Mouse (Mus musculus) hindbrain, embryonic 12.5 days (tissue): ENCODE measurements around the gene Ube2q1. TPM values are rescaled to one million over a fixed set of nuclear protein-coding genes. Genes with fewer than 3 reads are reported as not detected.

Experiments
- ATAC-seq: fragments of 200-750 bp; cut with Nextera tagmentation; 2 replicates; pipeline ENCODE4 v1.8.0; 2017; ENCODE audit warnings: moderate TSS enrichment; ENCODE audit not compliant: low FRiP score
- H3K27ac ChIP-seq: fragments of 300-500 bp; sonication (generic); 2 replicates; pipeline ENCODE4 v1.5.1; 2016; ENCODE audit warnings: mild to moderate bottlenecking
- H3K27me3 ChIP-seq: fragments of 300-500 bp; sonication (generic); 2 replicates; pipeline ENCODE4 v1.6.1; 2016; ENCODE audit warnings: mild to moderate bottlenecking
- H3K36me3 ChIP-seq: fragments of 300-500 bp; sonication (generic); 2 replicates; pipeline ENCODE4 v1.6.1; 2016; ENCODE audit warnings: mild to moderate bottlenecking
- H3K4me1 ChIP-seq: fragments of 300-500 bp; sonication (generic); 2 replicates; pipeline ENCODE4 v1.6.1; 2016
- H3K4me2 ChIP-seq: fragments of 300-500 bp; sonication (generic); replicated peaks from 2 replicates; pipeline ENCODE4 v1.6.1; 2016; ENCODE audit warnings: mild to moderate bottlenecking
- H3K4me3 ChIP-seq: fragments of 300-500 bp; sonication (generic); 2 replicates; pipeline ENCODE4 v1.5.1; 2016; ENCODE audit warnings: mild to moderate bottlenecking
- H3K9ac ChIP-seq: fragments of 300-500 bp; sonication (generic); 2 replicates; pipeline ENCODE4 v1.6.1; 2016; ENCODE audit warnings: mild to moderate bottlenecking, moderate library complexity
- H3K9me3 ChIP-seq: fragments of 300-500 bp; sonication (generic); replicated peaks from 2 replicates; pipeline ENCODE4 v1.6.1; 2016; ENCODE audit warnings: mild to moderate bottlenecking
- WGBS: fragments of 180-500 bp; shearing (Covaris S2); methylation state at CpG from one replicate; pipeline ENCODE4 v1.1.7; 2016; 5-methylcytosine and 5-hydroxymethylcytosine counted together
- polyA plus RNA-seq: library from polyadenylated mRNA; unstranded; fragments of >200 nt; fragmentation: Nextera tagmentation; extraction: Ambion mirVana; gene quantifications from 2 replicates; pipeline ENCODE4 v1.2.1, GENCODE M21; 2016

The Ube2q1 gene
- polyA plus RNA-seq, 1 experiment from 2014 or later: 19.9 TPM

GRCm38 (mm10) chr3:89770425-89771002 is 2.9 kb upstream of the Ube2q1 start:
- no peak overlapping the region for H3K27ac ChIP-seq
- H3K27me3 ChIP-seq: no peaks in the 10 kb centered on the region; the same call in 1 of the 2 replicates
- no peak overlapping the region for H3K4me2 ChIP-seq
- no peak overlapping the region for H3K9ac ChIP-seq
- no peaks in the 10 kb centered on the region for H3K36me3 ChIP-seq
- 64% methylated on average over 2 of the region's 2 CpGs for WGBS
- ATAC-seq: no peak
- H3K4me1 ChIP-seq: peaks cover 29% of the 10 kb centered on the region
- no peak overlapping the region for H3K4me3 ChIP-seq
- H3K9me3 ChIP-seq: no peaks in the 10 kb centered on the region

GRCm38 (mm10) chr3:89772588-89772967 is 838 bp upstream of the Ube2q1 start:
- Histone ChIP-seq H3K36me3 (peaks cover 13% of the 10 kb centered on the region), H3K9me3 (no peaks in the 10 kb centered on the region), H3K4me2 (peak overlapping the region; percentile 90), H3K27me3 (no peaks in the 10 kb centered on the region), H3K27ac (peak overlapping the region; percentile 97), H3K4me3 (peak overlapping the region; percentile 99), H3K4me1 (peaks cover 35% of the 10 kb centered on the region), H3K9ac (peak overlapping the region; percentile 99)
- 2% methylated on average over 17 of the region's 17 CpGs for WGBS
- peak; percentile 79 for ATAC-seq

GRCm38 (mm10) chr3:89773740-89774211 is 360 bp downstream of the Ube2q1 start:
- Histone ChIP-seq H3K27me3 (no peaks in the 10 kb centered on the region), H3K9me3 (no peaks in the 10 kb centered on the region), H3K9ac (peak overlapping the region; percentile 99), H3K4me3 (peak overlapping the region; percentile 99), H3K27ac (peak overlapping the region; percentile 97), H3K4me1 (peaks cover 35% of the 10 kb centered on the region), H3K4me2 (peak overlapping the region; percentile 90), H3K36me3 (peaks cover 24% of the 10 kb centered on the region)
- under 1% methylated on average over 20 of the region's 37 CpGs for WGBS
- peak; percentile 35 for ATAC-seq

GRCm38 (mm10) chr3:89774236-89774960 is 982 bp downstream of the Ube2q1 start:
- H3K27ac ChIP-seq: peak overlapping the region; percentile 97; the same call in 1 of the 2 replicates
- H3K27me3 ChIP-seq: no peaks in the 10 kb centered on the region
- 58% methylated on average over 15 of the region's 15 CpGs for WGBS
- peak overlapping the region; percentile 99 for H3K9ac ChIP-seq
- no peak for ATAC-seq
- H3K4me2 ChIP-seq: peak overlapping the region; percentile 90
- H3K36me3 ChIP-seq: peaks cover 30% of the 10 kb centered on the region
- peaks cover 35% of the 10 kb centered on the region for H3K4me1 ChIP-seq
- peak overlapping the region; percentile 99 for H3K4me3 ChIP-seq
- H3K9me3 ChIP-seq: no peaks in the 10 kb centered on the region

GRCm38 (mm10) chr3:89776001-89776400 is 2.6 kb downstream of the Ube2q1 start:
- Histone ChIP-seq H3K9ac (no peak overlapping the region), H3K9me3 (no peaks in the 10 kb centered on the region), H3K4me2 (no peak overlapping the region), H3K4me3 (no peak overlapping the region), H3K27ac (no peak overlapping the region), H3K4me1 (peaks cover 32% of the 10 kb centered on the region), H3K36me3 (peaks cover 46% of the 10 kb centered on the region), H3K27me3 (no peaks in the 10 kb centered on the region)
- ATAC-seq: no peak
- WGBS: 73% methylated on average over 4 of the region's 4 CpGs

GRCm38 (mm10) chr3:89780102-89780501 is 6.7 kb downstream of the Ube2q1 start:
- peaks cover 75% of the 10 kb centered on the region for H3K36me3 ChIP-seq
- ATAC-seq: no peak
- H3K9me3 ChIP-seq: no peaks in the 10 kb centered on the region
- peaks cover 9% of the 10 kb centered on the region for H3K4me1 ChIP-seq
- no peak overlapping the region for H3K4me2 ChIP-seq
- H3K27ac ChIP-seq: no peak overlapping the region
- H3K9ac ChIP-seq: no peak overlapping the region
- WGBS: 88% methylated on average over 4 of the region's 4 CpGs
- H3K4me3 ChIP-seq: no peak overlapping the region
- H3K27me3 ChIP-seq: no peaks in the 10 kb centered on the region

- WGBS: 91% methylated on average over 5 of the region's 5 CpGs
- no peak overlapping the region for H3K4me3 ChIP-seq
- H3K4me2 ChIP-seq: no peak overlapping the region
- H3K9me3 ChIP-seq: no peaks in the 10 kb centered on the region
- no peaks in the 10 kb centered on the region for H3K27me3 ChIP-seq
- no peak for ATAC-seq
- H3K4me1 ChIP-seq: no peaks in the 10 kb centered on the region
- no peak overlapping the region for H3K27ac ChIP-seq
- peaks cover 71% of the 10 kb centered on the region for H3K36me3 ChIP-seq
- H3K9ac ChIP-seq: no peak overlapping the region
These were observed 8.2 kb downstream of the Ube2q1 start for GRCm38 (mm10) chr3:89781640-89782039.

- peaks cover 37% of the 10 kb centered on the region for H3K36me3 ChIP-seq
- no peaks in the 10 kb centered on the region for H3K4me1 ChIP-seq
- H3K27me3 ChIP-seq: no peaks in the 10 kb centered on the region
- no peak overlapping the region for H3K27ac ChIP-seq
- no peaks in the 10 kb centered on the region for H3K9me3 ChIP-seq
- no peak overlapping the region for H3K4me2 ChIP-seq
- 26% methylated on average over 11 of the region's 11 CpGs for WGBS
- no peak overlapping the region for H3K9ac ChIP-seq
- no peak for ATAC-seq
- no peak overlapping the region for H3K4me3 ChIP-seq
These were observed 11.8 kb downstream of the Ube2q1 start for GRCm38 (mm10) chr3:89784991-89785753.

- H3K9ac ChIP-seq: no peak overlapping the region
- no peak overlapping the region for H3K27ac ChIP-seq
- no peaks in the 10 kb centered on the region for H3K4me1 ChIP-seq
- no peaks in the 10 kb centered on the region for H3K27me3 ChIP-seq
- 70% methylated on average over 6 of the region's 6 CpGs for WGBS
- H3K4me3 ChIP-seq: no peak overlapping the region
- H3K4me2 ChIP-seq: no peak overlapping the region
- H3K36me3 ChIP-seq: peaks cover 26% of the 10 kb centered on the region
- H3K9me3 ChIP-seq: no peaks in the 10 kb centered on the region
- no peak for ATAC-seq
These were observed 12.9 kb downstream of the Ube2q1 start for GRCm38 (mm10) chr3:89786275-89786674.

GRCm38 (mm10) chr3:89788680-89789352 is 15.4 kb downstream of the Ube2q1 start:
- no peaks in the 10 kb centered on the region for H3K9me3 ChIP-seq
- no peak overlapping the region for H3K9ac ChIP-seq
- H3K4me1 ChIP-seq: no peaks in the 10 kb centered on the region
- H3K4me2 ChIP-seq: no peak overlapping the region
- WGBS: 76% methylated on average over 16 of the region's 16 CpGs
- H3K27ac ChIP-seq: no peak overlapping the region
- no peak for ATAC-seq
- H3K36me3 ChIP-seq: 0 out of 2 replicates have a peak, but pooled peaks cover under 1% of the 10 kb centered on the region
- no peak overlapping the region for H3K4me3 ChIP-seq
- no peaks in the 10 kb centered on the region for H3K27me3 ChIP-seq

GRCm38 (mm10) chr3:89794616-89795015 is 21.2 kb downstream of the Ube2q1 start:
- Histone ChIP-seq H3K27me3 (no peaks in the 10 kb centered on the region), H3K4me1 (0 out of 2 replicates have a peak, but pooled peaks cover 2% of the 10 kb centered on the region), H3K4me2 (no peak overlapping the region), H3K9ac (no peak overlapping the region), H3K9me3 (no peaks in the 10 kb centered on the region), H3K4me3 (no peak overlapping the region), H3K36me3 (no peaks in the 10 kb centered on the region), H3K27ac (no peak overlapping the region)
- WGBS: 60% methylated on average over 2 of the region's 2 CpGs
- no peak for ATAC-seq

GRCm38 (mm10) chr3:89795746-89796145 is 22.3 kb downstream of the Ube2q1 start:
- Histone ChIP-seq H3K27ac (no peak overlapping the region), H3K27me3 (no peaks in the 10 kb centered on the region), H3K9me3 (no peaks in the 10 kb centered on the region), H3K4me2 (no peak overlapping the region), H3K36me3 (no peaks in the 10 kb centered on the region), H3K9ac (no peak overlapping the region), H3K4me3 (no peak overlapping the region), H3K4me1 (0 out of 2 replicates have a peak, but pooled peaks cover 3% of the 10 kb centered on the region)
- no peak for ATAC-seq
- 81% methylated on average over 5 of the region's 5 CpGs for WGBS
